Mouse (Mus musculus): ENCODE data around the gene Katnal1.

Gene Katnal1

GRCm38 (mm10) chr5:148954314-148955060, 25.4 kb upstream of the Katnal1 start:
- DNase-seq (ENCODE audit: low spot score in 2 of 2) = no peak

- DNase-seq (ENCODE audit: low spot score in 2 of 2) = no peak
Observed at GRCm38 (mm10) chr5:148953098-148953497, 24.0 kb upstream of the Katnal1 start.

DNA sequence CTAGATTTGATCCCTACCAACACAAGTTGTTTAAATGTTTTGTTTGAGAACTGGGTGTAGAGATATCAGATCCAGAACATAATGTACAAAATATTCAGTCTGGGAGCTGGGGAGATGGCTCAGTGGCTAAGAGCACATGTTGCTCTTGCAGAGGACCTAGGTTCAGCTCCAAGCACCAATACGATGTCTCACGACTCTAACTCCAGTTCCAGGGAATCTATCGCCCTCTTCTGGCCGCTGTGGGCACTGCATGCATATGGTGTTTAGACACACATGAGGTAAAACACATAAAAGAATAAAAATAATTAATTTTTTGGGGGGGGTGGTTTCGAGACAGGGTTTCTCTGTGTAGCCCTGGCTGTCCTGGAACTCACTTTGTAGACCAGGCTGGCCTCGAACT, 23.3 kb upstream of the Katnal1 start:
- DNase-seq (ENCODE audit: low spot score in 2 of 2) = no peak

DNA sequence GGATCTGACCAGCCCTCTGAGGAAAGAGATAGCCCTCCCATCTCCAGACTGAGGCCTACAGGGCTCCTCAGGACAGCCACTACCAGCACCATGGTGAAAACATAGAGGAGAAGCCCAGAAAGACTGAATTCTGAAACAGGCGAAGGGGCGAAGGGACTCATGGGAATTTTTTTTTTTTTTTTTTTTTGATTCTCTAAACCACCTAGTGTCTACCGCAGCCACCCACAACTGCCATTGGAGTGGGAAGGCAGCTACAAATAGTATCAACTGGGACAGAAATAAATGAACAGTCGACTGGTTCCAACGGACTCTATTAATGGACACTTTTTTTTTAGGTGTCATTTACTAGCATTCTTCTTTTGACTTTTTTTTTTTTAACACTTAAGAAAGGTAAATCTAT, 22.2 kb upstream of the Katnal1 start:
- DNase-seq (ENCODE audit: low spot score in 2 of 2) = no peak

DNA sequence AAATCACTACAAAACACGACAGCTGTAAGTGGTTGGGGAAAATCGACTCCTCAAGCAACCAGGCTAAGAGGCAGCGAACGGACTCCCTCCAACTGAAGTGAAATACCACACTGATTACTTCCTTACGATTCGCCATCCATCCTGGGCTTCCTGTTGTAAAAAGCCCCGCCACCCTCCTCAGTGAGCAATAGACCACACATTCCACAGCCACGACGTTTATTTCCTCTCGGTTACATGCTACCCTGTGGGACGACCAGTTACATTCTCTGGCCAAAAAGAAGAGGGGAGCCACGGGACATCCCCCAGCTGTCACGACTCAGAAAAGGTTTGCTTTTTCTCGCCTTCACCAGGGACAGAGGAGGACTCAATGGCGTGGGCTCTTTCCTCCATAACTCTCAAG, 20.9 kb upstream of the Katnal1 start:
- no peak for DNase-seq (ENCODE audit: low spot score in 2 of 2)

- DNase-seq (ENCODE audit: low spot score in 2 of 2) = no peak
Observed at GRCm38 (mm10) chr5:148948577-148948976, 19.5 kb upstream of the Katnal1 start.

DNA sequence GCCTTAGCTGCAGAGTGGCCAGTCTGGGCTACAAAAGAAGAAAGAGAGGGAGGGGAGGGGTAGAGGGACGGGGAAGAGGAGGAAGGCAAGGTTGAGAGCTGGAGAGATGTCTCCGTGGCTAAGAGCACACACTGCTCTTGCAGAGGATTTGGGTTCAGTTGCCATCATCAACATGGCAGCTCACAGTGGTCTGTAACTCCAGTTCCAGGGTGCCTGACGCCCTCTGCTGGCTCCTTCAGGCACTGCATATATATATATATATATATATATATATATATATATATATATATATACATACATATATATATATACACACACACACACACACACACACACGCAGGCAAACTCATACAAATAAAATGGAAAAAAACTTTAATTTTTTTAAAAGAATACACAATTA, 18.3 kb upstream of the Katnal1 start:
- DNase-seq (ENCODE audit: low spot score in 2 of 2) = no peak

DNA sequence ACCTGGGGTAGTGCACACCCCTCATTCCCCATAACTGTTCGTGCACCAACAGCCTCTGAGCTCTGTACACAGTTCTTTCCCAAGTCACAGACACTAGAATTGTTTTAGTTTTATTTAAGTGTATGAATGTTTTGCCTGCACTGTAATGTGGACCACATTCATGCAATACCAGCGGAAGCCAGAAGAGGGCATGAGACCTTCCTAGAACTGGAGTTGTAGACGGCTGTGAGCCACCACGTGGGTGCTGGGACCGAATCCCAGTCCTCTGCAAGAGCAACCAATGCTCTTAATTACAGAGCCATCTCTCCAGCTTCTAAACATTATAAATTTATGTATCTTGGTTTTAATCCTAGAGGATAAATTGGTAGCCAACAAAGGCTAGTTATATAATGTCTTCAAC, 17.7 kb upstream of the Katnal1 start:
- no peak for DNase-seq (ENCODE audit: low spot score in 2 of 2)

- no peak for DNase-seq (ENCODE audit: low spot score in 2 of 2)
Observed at GRCm38 (mm10) chr5:148945735-148946134, 16.6 kb upstream of the Katnal1 start.

DNA sequence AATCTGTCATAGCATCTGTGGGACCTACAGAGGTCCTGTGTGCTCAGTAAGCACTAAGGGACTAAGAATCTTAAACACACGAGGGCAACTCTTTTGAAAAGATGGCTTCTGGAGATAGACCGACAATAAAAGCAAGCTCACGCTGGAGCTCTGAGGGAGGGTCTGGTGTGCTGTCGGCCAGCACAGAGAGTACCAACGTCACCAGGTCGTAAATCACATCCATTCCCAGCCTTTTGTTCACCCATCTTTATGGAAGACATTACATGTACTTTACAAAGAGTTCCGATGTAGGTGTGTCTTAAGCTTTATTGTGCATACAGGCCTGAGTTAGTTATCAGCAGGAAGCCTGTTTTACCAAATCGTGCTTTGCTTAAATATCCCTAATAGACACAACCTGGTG, 14.9 kb upstream of the Katnal1 start:
- DNase-seq (ENCODE audit: low spot score in 2 of 2) = no peak

DNA sequence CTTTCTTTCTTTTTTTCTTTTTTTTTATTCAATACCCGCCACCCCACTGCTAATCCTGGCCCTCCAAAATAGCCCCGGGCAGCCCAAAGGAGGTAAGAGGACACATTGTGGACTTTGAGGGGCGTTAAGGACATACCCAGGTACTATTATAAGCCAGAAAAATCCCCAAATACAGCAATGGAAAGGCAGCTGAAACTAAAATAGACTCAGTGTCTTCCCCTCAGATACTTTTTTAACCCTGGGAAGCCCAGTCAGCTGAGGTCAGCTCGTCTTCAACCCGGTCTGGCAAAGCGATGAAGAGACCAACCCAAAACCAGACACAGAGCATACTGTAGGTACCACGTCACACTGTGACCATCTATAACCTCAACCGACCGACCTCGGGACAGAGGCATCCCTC, 14.3 kb upstream of the Katnal1 start:
- no peak for DNase-seq (ENCODE audit: low spot score in 2 of 2)

GRCm38 (mm10) chr5:148942957-148943356, 13.8 kb upstream of the Katnal1 start:
- DNase-seq (ENCODE audit: low spot score in 2 of 2) = no peak

- DNase-seq (ENCODE audit: low spot score in 2 of 2) = no peak
Observed at GRCm38 (mm10) chr5:148942305-148942704, 13.2 kb upstream of the Katnal1 start.

DNA sequence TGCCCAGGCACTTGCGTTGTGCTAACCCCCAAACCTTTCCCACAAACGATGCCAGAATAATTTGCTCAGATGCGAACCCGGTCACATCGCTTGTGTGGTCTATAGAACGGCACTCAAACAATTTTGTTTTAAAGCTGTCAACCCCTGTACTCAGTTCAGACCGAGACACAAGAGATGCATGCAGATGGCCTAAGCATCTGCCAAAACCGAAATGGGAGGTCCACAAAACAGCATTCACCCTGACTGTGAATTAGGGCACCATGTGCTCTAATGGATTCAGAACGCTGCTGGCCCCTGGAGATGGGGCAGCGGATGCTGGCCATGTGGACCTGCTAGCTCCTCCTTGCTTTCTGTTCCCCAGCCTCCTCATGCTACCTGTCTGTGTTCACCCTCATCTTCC, 12.7 kb upstream of the Katnal1 start:
- no peak for DNase-seq (ENCODE audit: low spot score in 2 of 2)

DNA sequence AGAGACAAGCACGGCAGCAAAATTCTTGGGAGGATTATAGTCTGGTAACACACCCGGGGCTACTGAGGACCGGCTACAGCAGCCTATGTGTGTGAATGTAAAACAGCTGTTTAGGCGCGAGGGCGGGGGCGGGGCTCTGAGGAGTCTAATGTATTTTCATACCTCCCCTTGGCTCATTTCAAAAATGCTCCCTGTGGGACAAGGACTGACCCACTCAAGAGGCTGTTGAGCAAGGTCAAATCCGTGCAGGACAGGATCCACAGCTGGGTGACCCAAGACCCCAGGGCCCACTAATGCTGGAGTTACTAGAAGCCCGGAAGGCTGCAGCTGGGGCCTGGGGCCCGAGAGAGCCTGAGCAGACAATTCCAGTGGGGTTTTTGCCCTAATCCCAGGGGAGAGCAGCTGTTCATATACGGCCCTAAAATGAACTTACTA, 10.8 kb upstream of the Katnal1 start:
- DNase-seq (ENCODE audit: low spot score in 2 of 2) = no peak

- no peak for DNase-seq (ENCODE audit: low spot score in 2 of 2)
Observed at GRCm38 (mm10) chr5:148936516-148936951, 7.4 kb upstream of the Katnal1 start.

- DNase-seq (ENCODE audit: low spot score in 2 of 2) = no peak
Observed at GRCm38 (mm10) chr5:148935871-148936270, 6.8 kb upstream of the Katnal1 start.

DNA sequence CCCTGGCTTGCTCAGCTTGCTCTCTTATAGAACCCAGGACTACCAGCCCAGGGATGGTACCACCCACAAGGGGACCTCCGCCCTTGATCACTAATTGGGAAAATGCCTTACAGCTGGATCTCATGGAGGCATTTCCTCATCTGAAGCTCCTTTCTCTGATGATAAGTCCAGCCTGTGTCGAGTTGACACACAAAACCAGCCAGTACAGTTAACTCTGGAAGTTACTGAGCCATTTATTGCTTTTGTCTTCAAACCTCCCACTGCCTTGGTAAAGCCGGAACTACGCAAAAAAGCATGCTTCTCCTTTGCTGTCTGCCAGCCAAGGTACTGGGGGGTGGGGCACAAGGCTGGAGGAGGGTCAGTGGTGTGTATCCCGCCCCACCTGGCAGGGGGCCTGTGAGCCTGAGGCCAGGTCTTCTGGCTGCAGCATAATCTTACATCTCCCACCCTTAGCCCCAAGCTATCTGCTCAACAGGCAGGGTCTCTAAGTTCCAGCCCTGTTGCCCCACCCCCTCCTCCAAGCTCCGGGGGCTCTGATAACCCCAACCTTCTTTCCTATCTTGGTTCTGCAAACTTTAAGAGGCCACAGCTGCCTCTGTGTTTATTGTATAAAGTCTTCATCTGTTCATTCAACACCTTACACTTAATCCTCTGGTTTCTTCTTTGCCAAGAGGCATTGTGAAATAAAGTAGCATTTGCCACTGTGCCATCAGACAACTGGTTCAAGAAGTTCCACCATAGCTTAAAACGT, 6.1 kb upstream of the Katnal1 start:
- DNase-seq (ENCODE audit: low spot score in 2 of 2) = no peak

DNA sequence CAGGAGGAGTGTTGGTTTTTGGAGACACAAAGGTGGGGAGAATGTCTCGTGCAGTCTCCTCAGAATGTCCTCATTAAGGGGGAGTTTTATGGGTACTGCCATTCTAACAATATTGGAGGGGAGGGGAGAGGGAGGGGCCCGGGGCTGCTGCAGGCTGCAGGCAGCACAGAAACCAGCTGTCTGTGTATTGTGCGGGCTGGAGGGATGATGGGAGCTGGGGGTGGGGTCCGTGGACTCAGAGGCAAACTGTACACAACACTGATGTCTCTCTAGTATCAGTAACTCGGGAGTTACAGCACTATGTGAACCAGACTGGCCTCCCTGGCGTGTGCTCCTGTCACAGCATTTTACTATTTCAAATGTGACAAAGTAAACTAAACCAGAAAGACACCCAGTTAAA, 5.3 kb upstream of the Katnal1 start:
- DNase-seq (ENCODE audit: low spot score in 2 of 2) = no peak

- DNase-seq (ENCODE audit: low spot score in 2 of 2) = no peak
Observed at GRCm38 (mm10) chr5:148933767-148934166, 4.6 kb upstream of the Katnal1 start.

DNA sequence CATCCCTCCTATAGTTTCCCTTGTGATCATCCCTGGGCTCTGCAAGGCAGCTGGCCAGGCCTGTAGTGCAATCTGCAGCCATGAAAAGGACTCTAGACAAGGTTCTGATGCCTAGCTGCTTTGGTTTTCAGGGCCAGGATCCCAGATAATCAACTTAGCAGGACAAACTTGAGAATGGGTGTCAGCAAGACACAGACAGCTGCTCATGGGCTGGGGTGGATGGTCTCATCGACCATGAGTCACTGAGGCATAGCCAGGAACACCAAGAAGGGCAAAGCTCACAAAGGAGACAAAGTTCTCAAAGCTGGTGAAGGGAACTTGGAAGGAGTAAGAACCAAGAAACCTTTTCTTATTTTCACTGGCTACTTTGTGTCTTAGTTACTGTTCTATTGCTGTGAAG, 2.2 kb upstream of the Katnal1 start:
- no peak for DNase-seq (ENCODE audit: low spot score in 2 of 2)

DNA sequence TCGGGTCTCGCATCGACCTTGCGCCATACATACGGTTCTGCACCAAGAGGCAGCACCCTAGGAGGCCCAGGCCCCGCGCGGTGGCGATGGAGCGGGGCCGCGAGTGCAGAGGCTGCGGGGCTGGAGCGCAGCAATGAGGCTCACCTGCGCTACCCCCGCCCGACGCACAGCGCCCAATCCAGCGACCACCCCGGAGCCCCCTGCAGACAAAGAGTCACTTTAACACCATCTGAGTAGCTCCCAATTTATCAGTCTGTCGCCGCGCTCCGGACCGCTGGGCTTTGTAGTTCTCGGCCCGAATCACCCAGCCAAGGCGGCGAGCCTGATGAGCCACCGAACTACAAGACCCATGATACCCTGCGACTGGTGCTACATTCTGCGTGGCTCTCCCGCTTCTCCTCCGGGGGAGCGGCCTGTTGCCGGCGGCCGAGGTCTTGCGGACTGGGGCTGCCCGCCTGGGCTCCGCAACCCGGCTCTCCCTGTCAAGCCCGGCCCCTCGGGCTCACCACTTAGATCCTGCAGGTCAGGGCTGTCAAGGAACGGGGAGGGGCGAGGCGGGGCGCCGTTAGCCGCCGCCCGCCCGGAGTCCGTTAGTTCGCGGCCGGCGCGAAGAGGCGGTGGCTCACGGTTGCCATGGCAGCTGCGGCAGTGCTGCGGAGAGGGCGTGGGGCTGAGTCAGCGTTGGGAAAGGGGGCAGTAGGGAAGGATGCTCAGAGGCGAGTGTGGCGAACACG, 571 bp downstream of the Katnal1 start:
- peak; percentile 89 to 91 for DNase-seq (ENCODE audit: low spot score in 2 of 2)
